8 mouse cellular contexts compared by ENCODE assay signal in genomic region chr2:164404082-164404990, GRCm38 (mm10). TPM values are rescaled to one million over a fixed set of nuclear protein-coding genes. Genes with fewer than 3 reads are reported as not detected.
DNase-seq lines count a peak whose midpoint lies in the region; ATAC-seq lines count a peak whose summit lies in the region.

No protein-coding gene starts in this region.

- no peaks in the 10 kb centered on the region for H3K36me3 ChIP-seq in forebrain, embryonic 14.5 days (ENCODE audit: control insufficient read depth, insufficient read depth, low read length)
- no peaks in the 10 kb centered on the region for H3K36me3 ChIP-seq in limb, embryonic 11.5 days (ENCODE audit: control insufficient read depth, insufficient read depth, low read length)
- no peaks in the 10 kb centered on the region for H3K36me3 ChIP-seq in midbrain, embryonic 12.5 days

- no peaks in the 10 kb centered on the region for H3K9me3 ChIP-seq in forebrain, embryonic 14.5 days (replicated peaks; ENCODE audit: control insufficient read depth, low read length)
- no peaks in the 10 kb centered on the region for H3K9me3 ChIP-seq in limb, embryonic 11.5 days (ENCODE audit: control insufficient read depth, low read length)
- no peaks in the 10 kb centered on the region for H3K9me3 ChIP-seq in midbrain, embryonic 12.5 days

- H3K4me1 ChIP-seq in forebrain, embryonic 14.5 days (ENCODE audit: control insufficient read depth, insufficient read depth, low read length), result no peaks in the 10 kb centered on the region
- peaks cover 13% of the 10 kb centered on the region; the same call in 1 of the 2 replicates for H3K4me1 ChIP-seq in limb, embryonic 11.5 days (ENCODE audit: control insufficient read depth, insufficient read depth, low read length)
- H3K4me1 ChIP-seq in midbrain, embryonic 12.5 days, result peaks cover 10% of the 10 kb centered on the region

- peaks cover 92% of the 10 kb centered on the region for H3K27me3 ChIP-seq in forebrain, embryonic 14.5 days (replicated peaks; ENCODE audit: control insufficient read depth, insufficient read depth, low read length)
- peaks cover 88% of the 10 kb centered on the region for H3K27me3 ChIP-seq in limb, embryonic 11.5 days (ENCODE audit: control insufficient read depth, insufficient read depth, low read length)
- peaks cover 99% of the 10 kb centered on the region for H3K27me3 ChIP-seq in midbrain, embryonic 12.5 days

- H3K27ac ChIP-seq in forebrain, embryonic 14.5 days (ENCODE audit: low read depth, low read length), result no peak overlapping the region
- H3K27ac ChIP-seq in limb, embryonic 11.5 days (replicated peaks; ENCODE audit: low read depth, low read length), result no peak overlapping the region
- H3K27ac ChIP-seq in midbrain, embryonic 12.5 days (replicated peaks), result no peak overlapping the region

- peak overlapping the region; percentile 40 for H3K4me2 ChIP-seq in forebrain, embryonic 14.5 days (ENCODE audit: low read length)
- peak overlapping the region; percentile 58 for H3K4me2 ChIP-seq in limb, embryonic 11.5 days (ENCODE audit: low read depth, severe bottlenecking)
- H3K4me2 ChIP-seq in midbrain, embryonic 12.5 days (replicated peaks), result peak overlapping the region; percentile 49

- ATAC-seq in forebrain, embryonic 14.5 days, result no peak
- ATAC-seq in limb, embryonic 11.5 days (ENCODE audit: insufficient number of reproducible peaks, low FRiP score, low TSS enrichment, low read depth), result 0 out of 2 replicates have a peak, but pooled peaks have one; percentile 33
- ATAC-seq in midbrain, embryonic 12.5 days (ENCODE audit: low FRiP score, low read depth), result no peak

- DNase-seq in adrenal gland, postnatal 25 days, result peak; percentile 36
- DNase-seq in forebrain, embryonic 14.5 days (ENCODE audit: low spot score), result no peak
- peak; percentile 64 for DNase-seq in heart, postnatal 4 days
- DNase-seq in limb, embryonic 11.5 days (ENCODE audit: low spot score), result peak; percentile 73
- no peak for DNase-seq in ovary, postnatal 10 days (ENCODE audit: low spot score)
- no peak for DNase-seq in thymus, postnatal 14 days
- DNase-seq in right cerebral cortex, adult 18-20 months, result no peak

- H3K4me3 ChIP-seq in forebrain, embryonic 14.5 days (ENCODE audit: low read depth, low read length), result peak overlapping the region; percentile 13; the same call in 1 of the 2 replicates
- peak overlapping the region; percentile 31 for H3K4me3 ChIP-seq in limb, embryonic 11.5 days (ENCODE audit: low read depth, low read length)
- peak overlapping the region; percentile 30 for H3K4me3 ChIP-seq in midbrain, embryonic 12.5 days

- WGBS in forebrain, embryonic 14.5 days, result 1% methylated on average over 43 of the region's 49 CpGs
- WGBS in limb, embryonic 11.5 days, result 1% methylated on average over 47 of the region's 49 CpGs
- under 1% methylated on average over 42 of the region's 49 CpGs for WGBS in midbrain, embryonic 12.5 days

- no peak overlapping the region for H3K9ac ChIP-seq in forebrain, embryonic 14.5 days (ENCODE audit: low read length)
- peak overlapping the region; percentile 38; the same call in 1 of the 2 replicates for H3K9ac ChIP-seq in limb, embryonic 11.5 days (ENCODE audit: low read length)
- H3K9ac ChIP-seq in midbrain, embryonic 12.5 days (replicated peaks), result 0 out of 2 replicates have a peak overlapping the region, but pooled peaks have one; percentile 25

RNA-seq across cellular contexts. Expression of gene Matn4, which starts 0.6 kb away (rescaled TPM):
- 0.73 and 1.3 TPM in 2 replicates for total RNA-seq in adrenal gland, postnatal 25 days (2021)
- polyA plus RNA-seq in forebrain, embryonic 14.5 days (2014; fragmentation: Nextera tagmentation; extraction: Ambion mirVana), result 0.08 and 0.10 TPM in 2 replicates
- 1 to 10 TPM; 1.8 TPM for total RNA-seq in heart, postnatal 4 days (2021)
- 2.7 and 3.6 TPM in 2 replicates for polyA plus RNA-seq in limb, embryonic 11.5 days (2014; fragmentation: Nextera tagmentation; extraction: Ambion mirVana)
- polyA plus RNA-seq in midbrain, embryonic 12.5 days (2016; fragmentation: Nextera tagmentation; extraction: Ambion mirVana), result 2.8 and 13.5 TPM in 2 replicates

RNA-seq across cellular contexts. Expression of gene Rbpjl, which starts 1.4 kb away (rescaled TPM):
- not detected in 2 replicates for total RNA-seq in adrenal gland, postnatal 25 days (2021)
- polyA plus RNA-seq in forebrain, embryonic 14.5 days (2014; fragmentation: Nextera tagmentation; extraction: Ambion mirVana), result 0.06 TPM in 1 of 2 replicates, not detected in the other
- not detected for total RNA-seq in heart, postnatal 4 days (2021)
- 0.04 and 0.16 TPM in 2 replicates for polyA plus RNA-seq in limb, embryonic 11.5 days (2014; fragmentation: Nextera tagmentation; extraction: Ambion mirVana)
- polyA plus RNA-seq in midbrain, embryonic 12.5 days (2016; fragmentation: Nextera tagmentation; extraction: Ambion mirVana), result 0.15 TPM in 1 of 2 replicates, not detected in the other

RNA-seq across cellular contexts. Expression of gene Slpi, which starts 15.4 kb away (rescaled TPM):
- 5.2 and 7.9 TPM in 2 replicates for total RNA-seq in adrenal gland, postnatal 25 days (2021)
- not detected in 2 replicates for polyA plus RNA-seq in forebrain, embryonic 14.5 days (2014; fragmentation: Nextera tagmentation; extraction: Ambion mirVana)
- under 1 TPM; 0.41 to 0.83 TPM for total RNA-seq in heart, postnatal 4 days (2021)
- polyA plus RNA-seq in limb, embryonic 11.5 days (2014; fragmentation: Nextera tagmentation; extraction: Ambion mirVana), result 0.43 and 0.76 TPM in 2 replicates
- polyA plus RNA-seq in midbrain, embryonic 12.5 days (2016; fragmentation: Nextera tagmentation; extraction: Ambion mirVana), result not detected in 2 replicates

RNA-seq across cellular contexts. Expression of gene Sdc4, which starts 39.4 kb away (rescaled TPM):
- 75.1 and 82.0 TPM in 2 replicates for total RNA-seq in adrenal gland, postnatal 25 days (2021)
- polyA plus RNA-seq in forebrain, embryonic 14.5 days (2014; fragmentation: Nextera tagmentation; extraction: Ambion mirVana), result 3.9 and 4.2 TPM in 2 replicates
- 10 to 100 TPM; 22.1 to 25.8 TPM for total RNA-seq in heart, postnatal 4 days (2021)
- polyA plus RNA-seq in limb, embryonic 11.5 days (2014; fragmentation: Nextera tagmentation; extraction: Ambion mirVana), result 22.6 and 23.6 TPM in 2 replicates
- polyA plus RNA-seq in midbrain, embryonic 12.5 days (2016; fragmentation: Nextera tagmentation; extraction: Ambion mirVana), result 10.5 and 11.3 TPM in 2 replicates

RNA-seq across cellular contexts. Expression of gene Sys1, which starts 52.4 kb away (rescaled TPM):
- total RNA-seq in adrenal gland, postnatal 25 days (2021), result 27.0 and 30.0 TPM in 2 replicates
- polyA plus RNA-seq in forebrain, embryonic 14.5 days (2014; fragmentation: Nextera tagmentation; extraction: Ambion mirVana), result 76.3 and 86.6 TPM in 2 replicates
- total RNA-seq in heart, postnatal 4 days (2021), result 10 to 100 TPM; 20.2 to 23.1 TPM
- 52.6 and 53.6 TPM in 2 replicates for polyA plus RNA-seq in limb, embryonic 11.5 days (2014; fragmentation: Nextera tagmentation; extraction: Ambion mirVana)
- polyA plus RNA-seq in midbrain, embryonic 12.5 days (2016; fragmentation: Nextera tagmentation; extraction: Ambion mirVana), result 68.8 and 69.6 TPM in 2 replicates

Comparison
In these comparisons a context has a peak if more than half of its experiments do, and no peak if none do; other contexts are left out.
1. DNase-seq: peak in adrenal gland, postnatal 25 days (single experiment), heart, postnatal 4 days (single experiment) and limb, embryonic 11.5 days (single experiment); none in forebrain, embryonic 14.5 days (single experiment), ovary, postnatal 10 days (single experiment), thymus, postnatal 14 days (single experiment) and right cerebral cortex, adult 18-20 months (single experiment).
2. Peak in every context shown above with its lines, with median percentiles within 50 percentile points of each other: H3K4me2 ChIP-seq and H3K4me3 ChIP-seq.